Mouse (Mus musculus) heart, embryonic 13.5 days (tissue): ENCODE measurements around the gene Olfr1474. TPM values are rescaled to one million over a fixed set of nuclear protein-coding genes. Genes with fewer than 3 reads are reported as not detected.
"Not testable (repeated sequence)": the region's sequence is repeated elsewhere in the genome, so short reads cannot be mapped to it uniquely, and the experiment has no call there.

ENCODE experiments used
- ATAC-seq: fragments of 200-750 bp; cut with Nextera tagmentation; 2 replicates; pipeline ENCODE4 v1.8.0; 2017; ENCODE audit warnings: moderate TSS enrichment; ENCODE audit not compliant: insufficient number of reproducible peaks, low FRiP score, low TSS enrichment; ENCODE audit errors: extremely low read depth
- H3K27ac ChIP-seq: fragments of 300-500 bp; sonication (generic); replicated peaks from 2 replicates; pipeline ENCODE4 v1.5.1; 2015; ENCODE audit warnings: moderate library complexity, mild to moderate bottlenecking, inconsistent platforms
- H3K27me3 ChIP-seq: fragments of 300-500 bp; sonication (generic); replicated peaks from 2 replicates; pipeline ENCODE4 v1.6.1; 2015; ENCODE audit warnings: mild to moderate bottlenecking, inconsistent platforms
- H3K36me3 ChIP-seq: fragments of 300-500 bp; sonication (generic); 2 replicates; pipeline ENCODE4 v1.6.1; 2015; ENCODE audit warnings: mild to moderate bottlenecking, inconsistent platforms
- H3K4me1 ChIP-seq: fragments of 300-500 bp; sonication (generic); 2 replicates; pipeline ENCODE4 v1.6.1; 2015; ENCODE audit warnings: inconsistent platforms
- H3K4me2 ChIP-seq: fragments of 300-500 bp; sonication (generic); 2 replicates; pipeline ENCODE4 v1.6.1; 2015; ENCODE audit warnings: inconsistent platforms, mild to moderate bottlenecking, moderate library complexity
- H3K4me3 ChIP-seq: fragments of 300-500 bp; sonication (generic); 2 replicates; pipeline ENCODE4 v1.5.1; 2015; ENCODE audit warnings: moderate library complexity, mild to moderate bottlenecking, inconsistent platforms
- H3K9ac ChIP-seq: fragments of 300-500 bp; sonication (generic); 2 replicates; pipeline ENCODE4 v1.6.1; 2015; ENCODE audit warnings: inconsistent platforms, mild to moderate bottlenecking, moderate library complexity
- H3K9me3 ChIP-seq: fragments of 300-500 bp; sonication (generic); 2 replicates; pipeline ENCODE4 v1.6.1; 2016; ENCODE audit warnings: inconsistent platforms
- WGBS: fragments of 180-500 bp; shearing (Covaris S2); methylation state at CpG from one replicate; pipeline ENCODE4 v1.1.7; 2015; ENCODE audit warnings: mixed read lengths; 5-methylcytosine and 5-hydroxymethylcytosine counted together
- polyA plus RNA-seq: library from polyadenylated mRNA; unstranded; fragments of >200 nt; fragmentation: Nextera tagmentation; extraction: Ambion mirVana; gene quantifications from 2 replicates; pipeline ENCODE4 v1.2.1, GENCODE M21; 2015

Gene Olfr1474
- not detected in 2 replicates for polyA plus RNA-seq

GRCm38 (mm10) chr19:13469265-13469664 is at the start of gene Olfr1474:
TSS of gene Olfr1474 (plus strand) at chr19:13469565.
- not testable (repeated sequence) for H3K4me3 ChIP-seq, H3K27me3 ChIP-seq, H3K36me3 ChIP-seq, ATAC-seq, H3K4me2 ChIP-seq, H3K27ac ChIP-seq, H3K9ac ChIP-seq, H3K4me1 ChIP-seq, H3K9me3 ChIP-seq
- WGBS: 72% methylated on average over 4 of the region's 4 CpGs

- H3K9ac ChIP-seq, H3K4me1 ChIP-seq, ATAC-seq, H3K9me3 ChIP-seq, H3K4me3 ChIP-seq, H3K27me3 ChIP-seq, H3K4me2 ChIP-seq, H3K27ac ChIP-seq, H3K36me3 ChIP-seq: not testable (repeated sequence)
- 47% methylated on average over 2 of the region's 2 CpGs for WGBS
Measured at GRCm38 (mm10) chr19:13443109-13443508, 26.3 kb upstream of the Olfr1474 start, which contains the start of gene Olfr1471. TSS of gene Olfr1471 (plus strand) at chr19:13443409.

- Histone ChIP-seq H3K9me3 (no peaks in the 10 kb centered on the region; the same call in 1 of the 2 replicates), H3K27me3 (no peaks in the 10 kb centered on the region)
- 53% methylated on average over 1 of the region's 1 CpGs for WGBS
Measured at GRCm38 (mm10) chr19:13455986-13456385, 13.4 kb upstream of the Olfr1474 start, which contains the start of gene Olfr1472. TSS of gene Olfr1472 (minus strand) at chr19:13456086.

GRCm38 (mm10) chr19:13480096-13480495 is 10.7 kb downstream of the Olfr1474 start, which contains the start of gene Olfr1475:
TSS of gene Olfr1475 (minus strand) at chr19:13480196.
- no peak within 1 kb of the TSS for H3K9ac ChIP-seq
- no peaks in the 10 kb centered on the region for H3K27me3 ChIP-seq
- no peak for ATAC-seq
- H3K4me1 ChIP-seq: no peaks in the 10 kb centered on the region
- H3K4me2 ChIP-seq: no peak within 1 kb of the TSS
- no peak within 1 kb of the TSS for H3K4me3 ChIP-seq
- no peaks in the 10 kb centered on the region for H3K36me3 ChIP-seq
- no peak within 1 kb of the TSS for H3K27ac ChIP-seq
- H3K9me3 ChIP-seq: no peaks in the 10 kb centered on the region

More at GRCm38 (mm10) chr19:13455986-13456385, 13.4 kb upstream of the Olfr1474 start, which contains the start of gene Olfr1472:
- Histone ChIP-seq H3K9ac (no peak within 1 kb of the TSS), H3K27ac (no peak within 1 kb of the TSS), H3K4me2 (no peak within 1 kb of the TSS), H3K4me1 (no peaks in the 10 kb centered on the region), H3K36me3 (no peaks in the 10 kb centered on the region), H3K4me3 (no peak within 1 kb of the TSS)
- ATAC-seq: no peak

- Histone ChIP-seq H3K4me3 (no peak within 1 kb of the TSS), H3K27ac (no peak within 1 kb of the TSS), H3K36me3 (no peaks in the 10 kb centered on the region), H3K9me3 (peaks cover 10% of the 10 kb centered on the region), H3K4me1 (no peaks in the 10 kb centered on the region), H3K4me2 (no peak within 1 kb of the TSS), H3K9ac (no peak within 1 kb of the TSS), H3K27me3 (no peaks in the 10 kb centered on the region)
- ATAC-seq: no peak
- WGBS: 53% methylated on average over 3 of the region's 3 CpGs
Measured at GRCm38 (mm10) chr19:13500246-13500645, 30.9 kb downstream of the Olfr1474 start, which contains the start of gene Olfr1477. TSS of gene Olfr1477 (plus strand) at chr19:13500546.

Other genes starting within 250 kb of the Olfr1474 start
- gene Olfr1463, start 238.2 kb upstream of the Olfr1474 start, polyA plus RNA-seq: not detected in 2 replicates
- gene Olfr1465, start 154.0 kb upstream of the Olfr1474 start, polyA plus RNA-seq: not detected in 2 replicates
- gene Olfr1466, start 130.7 kb upstream of the Olfr1474 start, polyA plus RNA-seq: not detected in 2 replicates
- gene Olfr1467, start 107.3 kb upstream of the Olfr1474 start, polyA plus RNA-seq: not detected in 2 replicates
- gene Olfr1469, start 61.7 kb upstream of the Olfr1474 start, polyA plus RNA-seq: not detected in 2 replicates
- not detected in 2 replicates for gene Olfr1471, start 26.2 kb upstream of the Olfr1474 start, polyA plus RNA-seq
- not detected in 2 replicates for gene Olfr1472, start 13.5 kb upstream of the Olfr1474 start, polyA plus RNA-seq
- not detected in 2 replicates for gene Olfr1475, start 10.6 kb downstream of the Olfr1474 start, polyA plus RNA-seq
- not detected in 2 replicates for gene Olfr1477, start 31.0 kb downstream of the Olfr1474 start, polyA plus RNA-seq
- gene Olfr1480, start 58.3 kb downstream of the Olfr1474 start, polyA plus RNA-seq: not detected in 2 replicates
- not detected in 2 replicates for gene Olfr1484, start 113.9 kb downstream of the Olfr1474 start, polyA plus RNA-seq
- not detected in 2 replicates for gene Olfr1487, start 147.8 kb downstream of the Olfr1474 start, polyA plus RNA-seq
- not detected in 2 replicates for gene Olfr1489, start 162.1 kb downstream of the Olfr1474 start, polyA plus RNA-seq
- gene Olfr1490, start 181.5 kb downstream of the Olfr1474 start, polyA plus RNA-seq: not detected in 2 replicates
- gene Olfr1491, start 227.7 kb downstream of the Olfr1474 start, polyA plus RNA-seq: not detected in 2 replicates